Mouse (Mus musculus): ENCODE data around the gene Gm17949.

DNA sequence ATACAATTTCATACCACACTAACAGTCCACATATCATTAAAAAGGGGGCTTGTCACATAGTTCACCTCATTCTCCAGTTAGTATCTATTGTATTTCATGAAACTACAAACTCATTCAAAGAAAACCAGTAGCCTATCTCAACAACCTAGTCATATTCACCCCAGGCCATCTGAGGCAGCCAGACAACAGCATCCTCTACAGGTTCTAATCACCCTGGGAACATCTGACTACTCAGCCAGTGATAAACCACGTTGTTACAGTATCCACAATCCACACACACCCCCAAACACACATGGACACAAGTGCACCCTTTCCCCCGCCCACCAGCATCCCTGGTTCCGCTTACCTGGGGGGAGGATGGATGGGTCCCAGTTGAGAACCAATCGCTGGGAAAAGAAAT is 16.2 kb downstream of the Gm17949 start:
- no peak for TF ChIP-seq CHD2 (IDR thresholded peaks at IDR 0.05; ENCODE audit: low read depth, low read length)
- no peak for TF ChIP-seq ZNF384 (IDR thresholded peaks at IDR 0.05; ENCODE audit: low read depth, low read length)
- no peak for TF ChIP-seq MAFK (IDR thresholded peaks at IDR 0.05; ENCODE audit: insufficient read depth, low read depth, low read length)
